Mouse (Mus musculus) intestine, postnatal 0 days (tissue): Measurements from ENCODE around the gene Wnt8b. TPM values are rescaled to one million over a fixed set of nuclear protein-coding genes. Genes with fewer than 3 reads are reported as not detected.

Experiments
- ATAC-seq: fragments of 200-750 bp; cut with Nextera tagmentation; 2 replicates; pipeline ENCODE4 v1.8.0; 2017; ENCODE audit warnings: mild to moderate bottlenecking, moderate TSS enrichment, moderate library complexity
- H3K27ac ChIP-seq: fragments of 300-500 bp; sonication (generic); 2 replicates; pipeline ENCODE4 v1.5.1; 2014; ENCODE audit warnings: mild to moderate bottlenecking, low read depth, low read length, moderate library complexity
- H3K27me3 ChIP-seq: fragments of 300-500 bp; sonication (generic); replicated peaks from 2 replicates; pipeline ENCODE4 v1.6.1; 2014; ENCODE audit warnings: low read length, mixed read lengths; ENCODE audit not compliant: control insufficient read depth, insufficient read depth
- H3K36me3 ChIP-seq: fragments of 300-500 bp; sonication (generic); 2 replicates; pipeline ENCODE4 v1.6.1; 2014; ENCODE audit warnings: mild to moderate bottlenecking, moderate library complexity; ENCODE audit not compliant: control insufficient read depth, insufficient read depth
- H3K4me1 ChIP-seq: fragments of 300-500 bp; sonication (generic); replicated peaks from 2 replicates; pipeline ENCODE4 v1.6.1; 2014; ENCODE audit warnings: antibody characterized with exemption, low read length, mixed read lengths; ENCODE audit not compliant: control insufficient read depth, insufficient read depth
- H3K4me2 ChIP-seq: fragments of 300-500 bp; sonication (generic); replicated peaks from 2 replicates; pipeline ENCODE4 v1.6.1; 2014; ENCODE audit warnings: low read depth, mild to moderate bottlenecking, moderate library complexity
- H3K4me3 ChIP-seq: fragments of 300-500 bp; sonication (generic); 2 replicates; pipeline ENCODE4 v1.5.1; 2014; ENCODE audit warnings: low read depth, low read length
- H3K9ac ChIP-seq: fragments of 300-500 bp; sonication (generic); 2 replicates; pipeline ENCODE4 v1.6.1; 2014; ENCODE audit warnings: mild to moderate bottlenecking, low read depth, low read length
- H3K9me3 ChIP-seq: fragments of 300-500 bp; sonication (generic); 2 replicates; pipeline ENCODE4 v1.6.1; 2016; ENCODE audit warnings: mixed run types; ENCODE audit not compliant: control insufficient read depth
- CTCF ChIP-seq: sonication (generic); IDR thresholded peaks from 2 replicates; pipeline ENCODE4 v1.5.1; 2016; ENCODE audit warnings: low read depth, mild to moderate bottlenecking, control low read depth, antibody characterized with exemption, moderate library complexity
- WGBS: fragments of 180-500 bp; shearing (Covaris S2); extraction: QIAGEN DNeasy Blood & Tissue Kit; methylation state at CpG from one replicate; pipeline ENCODE4 v1.1.7; 2014; 5-methylcytosine and 5-hydroxymethylcytosine counted together
- polyA plus RNA-seq: library from polyadenylated mRNA; unstranded; fragments of >200 nt; fragmentation: Nextera tagmentation; extraction: Ambion mirVana; gene quantifications from 2 replicates; pipeline ENCODE4 v1.2.1, GENCODE M21; 2015

Wnt8b gene
- not detected in 2 replicates for polyA plus RNA-seq

GRCm38 (mm10) chr19:44493128-44493527 is at the start of gene Wnt8b:
Gene Wnt8b (plus strand): TSS chr19:44493472.
- H3K36me3 ChIP-seq: no peaks in the 10 kb centered on the region
- H3K4me1 ChIP-seq: no peaks in the 10 kb centered on the region
- no peak within 1 kb of the TSS for H3K4me3 ChIP-seq
- WGBS: 49% methylated on average over 8 of the region's 8 CpGs
- H3K4me2 ChIP-seq: no peak within 1 kb of the TSS
- H3K9me3 ChIP-seq: no peaks in the 10 kb centered on the region
- no peak within 1 kb of the TSS for H3K9ac ChIP-seq
- TF ChIP-seq CTCF: no peak
- ATAC-seq: no peak
- no peak within 1 kb of the TSS for H3K27ac ChIP-seq
- peaks cover 10% of the 10 kb centered on the region; the same call in 1 of the 2 replicates for H3K27me3 ChIP-seq

- no peak overlapping the region for H3K27ac ChIP-seq
- no peak overlapping the region for H3K4me3 ChIP-seq
- H3K27me3 ChIP-seq: no peaks in the 10 kb centered on the region
- WGBS: 80% methylated on average over 3 of the region's 3 CpGs
- TF ChIP-seq CTCF: no peak
- H3K9ac ChIP-seq: no peak overlapping the region
- no peak overlapping the region for H3K4me2 ChIP-seq
- no peaks in the 10 kb centered on the region for H3K36me3 ChIP-seq
- H3K9me3 ChIP-seq: no peaks in the 10 kb centered on the region
- ATAC-seq: no peak
- H3K4me1 ChIP-seq: no peaks in the 10 kb centered on the region
Measured at GRCm38 (mm10) chr19:44445755-44446154, 47.5 kb upstream of the Wnt8b start.

GRCm38 (mm10) chr19:44447927-44448326 is 45.3 kb upstream of the Wnt8b start:
- ATAC-seq: no peak
- H3K27ac ChIP-seq: no peak overlapping the region

GRCm38 (mm10) chr19:44454862-44455261 is 38.4 kb upstream of the Wnt8b start:
- WGBS: 89% methylated on average over 6 of the region's 6 CpGs
- no peak for ATAC-seq

More at GRCm38 (mm10) chr19:44447927-44448326, 45.3 kb upstream of the Wnt8b start:
- H3K27me3 ChIP-seq: no peaks in the 10 kb centered on the region
- H3K4me3 ChIP-seq: no peak overlapping the region
- H3K36me3 ChIP-seq: no peaks in the 10 kb centered on the region
- H3K4me1 ChIP-seq: no peaks in the 10 kb centered on the region
- 79% methylated on average over 4 of the region's 4 CpGs for WGBS
- H3K9ac ChIP-seq: no peak overlapping the region
- H3K4me2 ChIP-seq: no peak overlapping the region
- no peak for TF ChIP-seq CTCF
- H3K9me3 ChIP-seq: no peaks in the 10 kb centered on the region

GRCm38 (mm10) chr19:44455356-44455755 is 37.9 kb upstream of the Wnt8b start:
- Histone ChIP-seq H3K27me3 (0 out of 2 replicates have a peak, but pooled peaks cover 3% of the 10 kb centered on the region), H3K4me2 (no peak overlapping the region), H3K36me3 (no peaks in the 10 kb centered on the region), H3K9ac (no peak overlapping the region), H3K27ac (no peak overlapping the region), H3K9me3 (no peaks in the 10 kb centered on the region), H3K4me3 (no peak overlapping the region), H3K4me1 (no peaks in the 10 kb centered on the region)
- no peak for TF ChIP-seq CTCF
- WGBS: 44% methylated on average over 8 of the region's 8 CpGs
- no peak for ATAC-seq

More at GRCm38 (mm10) chr19:44454862-44455261, 38.4 kb upstream of the Wnt8b start:
- H3K36me3 ChIP-seq: no peaks in the 10 kb centered on the region
- no peak overlapping the region for H3K4me3 ChIP-seq
- 0 out of 2 replicates have a peak, but pooled peaks cover 3% of the 10 kb centered on the region for H3K27me3 ChIP-seq
- no peak overlapping the region for H3K4me2 ChIP-seq
- no peaks in the 10 kb centered on the region for H3K9me3 ChIP-seq
- no peaks in the 10 kb centered on the region for H3K4me1 ChIP-seq
- TF ChIP-seq CTCF: no peak
- no peak overlapping the region for H3K27ac ChIP-seq
- no peak overlapping the region for H3K9ac ChIP-seq

GRCm38 (mm10) chr19:44457359-44458055 is 35.8 kb upstream of the Wnt8b start:
- Histone ChIP-seq H3K27ac (no peak overlapping the region), H3K9me3 (no peaks in the 10 kb centered on the region), H3K4me3 (no peak overlapping the region), H3K36me3 (no peaks in the 10 kb centered on the region), H3K4me2 (no peak overlapping the region), H3K4me1 (no peaks in the 10 kb centered on the region), H3K27me3 (0 out of 2 replicates have a peak, but pooled peaks cover 3% of the 10 kb centered on the region), H3K9ac (no peak overlapping the region)
- WGBS: 82% methylated on average over 2 of the region's 3 CpGs
- TF ChIP-seq CTCF: no peak
- no peak for ATAC-seq
